Mouse (Mus musculus) left cerebral cortex, postnatal 14 days (tissue): ENCODE measurements at regions not wholly inside any gene's neighbourhood (a gene's known extent, or its start where the extent isn't known, plus 50 kb on each side); places are given as distances from the start of the nearest gene placed in this dataset.
A peak's percentile ranks its signal among the peaks of the same experiment; 100 is the strongest.
"Not testable (repeated sequence)": the region's sequence is repeated elsewhere in the genome, so short reads cannot be mapped to it uniquely, and the experiment has no call there.

Experiments used
- DNase-seq, 2 experiments: peaks; one replicate each; pipeline ENCODE4 v3.0.0; 2021 to 2022; ENCODE audit warnings: low spot score in 2 of 2, mixed read lengths in 1 of 2
- intact Hi-C: fragments of 180-260 bp; cut with DNase I; formaldehyde crosslinking; loops from one replicate; pipeline ENCODE4 v1.15.1; 2025

DNA sequence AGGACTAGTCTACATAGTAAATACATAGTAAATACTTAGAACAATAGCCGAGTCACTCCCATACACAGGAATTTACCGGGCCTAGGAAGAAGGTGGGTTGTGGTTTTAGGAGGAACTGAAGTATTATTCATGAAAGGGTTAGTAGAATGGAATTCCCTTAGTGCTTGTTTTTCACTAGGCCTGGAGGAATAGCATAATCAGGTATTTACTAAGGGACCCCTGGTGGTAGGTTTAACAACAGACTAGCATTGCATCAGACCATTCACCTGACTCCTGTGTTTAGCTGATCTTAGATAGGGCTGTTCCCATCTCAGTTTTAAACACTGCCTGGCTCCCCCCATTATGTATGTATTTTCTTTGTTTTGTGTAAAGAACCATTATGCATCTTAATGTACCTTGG, 339.0 kb downstream of the Dync2h1 start:
- DNase-seq, intact Hi-C loops: not testable (repeated sequence)

DNA sequence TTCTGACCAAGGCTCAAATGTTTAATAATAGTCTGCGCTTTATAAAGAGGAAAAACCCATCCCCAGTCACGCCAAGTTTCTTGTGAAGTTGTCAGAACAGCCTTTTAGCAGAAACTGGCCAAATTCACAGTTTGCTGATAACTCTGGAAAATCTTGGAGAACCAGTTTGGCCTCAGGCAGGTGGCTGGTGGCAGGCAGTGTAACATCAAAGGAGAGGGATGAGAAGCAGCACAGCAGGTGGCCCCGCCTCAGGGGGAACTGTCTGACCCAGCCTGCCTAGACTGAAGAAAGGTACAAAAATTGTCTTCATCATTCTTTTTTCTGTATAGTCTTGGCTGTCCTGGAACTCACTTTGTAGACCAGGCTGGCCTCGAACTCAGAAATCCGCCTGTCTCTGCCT, 349.3 kb downstream of the Dync2h1 start:
- DNase-seq, intact Hi-C loops: not testable (repeated sequence)

DNA sequence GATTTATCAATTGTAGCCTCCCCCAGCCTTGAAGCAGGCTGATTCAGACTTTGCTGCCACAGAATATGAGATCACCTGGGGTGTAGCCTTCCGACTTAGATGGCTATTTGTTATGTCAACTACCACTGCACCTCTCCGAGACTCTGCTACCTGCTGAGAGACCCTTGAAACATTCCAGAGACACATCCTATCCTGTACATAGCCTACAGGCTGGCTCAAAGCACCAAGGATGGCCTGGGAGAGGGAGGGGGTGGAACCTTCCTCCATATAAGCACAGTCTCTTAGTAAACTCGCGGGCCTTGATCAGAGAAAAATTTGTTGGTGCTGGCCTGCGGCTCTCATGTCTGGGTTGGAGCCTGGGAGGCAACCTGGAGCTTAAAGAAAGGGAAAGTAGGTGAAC, 349.8 kb downstream of the Dync2h1 start:
- intact Hi-C loops: no loop called here
- DNase-seq: no peak

DNA sequence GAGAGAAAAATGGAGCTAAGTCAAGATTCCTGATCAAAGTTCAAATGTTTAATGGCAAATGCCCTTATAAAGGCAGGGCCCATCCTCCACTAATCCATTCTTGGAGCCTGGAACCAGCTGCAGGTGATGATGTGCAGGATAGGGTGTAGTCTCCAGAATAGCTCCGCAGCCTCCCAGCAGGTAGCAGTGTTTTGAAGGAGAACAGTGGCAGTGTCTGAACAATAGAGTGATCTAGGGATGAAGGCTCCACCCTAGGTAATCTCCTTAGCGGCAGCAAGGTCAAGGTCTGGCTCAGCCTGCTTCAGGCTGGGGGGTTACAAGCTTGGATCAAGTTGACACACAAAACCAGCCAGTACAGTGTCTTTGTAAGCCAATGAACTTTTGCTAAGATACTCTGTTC, 351.4 kb downstream of the Dync2h1 start:
- intact Hi-C loops: no loop called here
- DNase-seq: no peak

DNA sequence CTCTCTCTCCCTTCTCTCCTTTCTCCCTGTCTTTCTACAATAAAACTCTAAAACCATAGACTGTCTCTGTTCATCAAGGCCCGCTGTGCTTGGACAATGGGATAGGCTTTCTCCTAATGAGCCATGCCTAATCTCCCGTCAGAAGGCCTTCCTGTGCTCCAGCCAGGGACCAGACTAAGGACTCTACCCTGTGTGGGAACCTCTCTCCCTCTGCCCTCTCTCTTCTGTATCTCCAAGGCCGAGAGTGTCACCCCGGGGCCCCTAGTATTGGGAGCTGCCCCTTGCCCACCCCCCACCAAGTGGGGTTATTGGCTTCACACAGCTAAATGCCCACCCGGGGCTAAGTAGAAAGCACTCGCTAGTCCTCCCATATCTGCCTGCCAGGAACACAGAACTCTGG, 352.6 kb downstream of the Dync2h1 start:
- intact Hi-C loops, DNase-seq: not testable (repeated sequence)

DNA sequence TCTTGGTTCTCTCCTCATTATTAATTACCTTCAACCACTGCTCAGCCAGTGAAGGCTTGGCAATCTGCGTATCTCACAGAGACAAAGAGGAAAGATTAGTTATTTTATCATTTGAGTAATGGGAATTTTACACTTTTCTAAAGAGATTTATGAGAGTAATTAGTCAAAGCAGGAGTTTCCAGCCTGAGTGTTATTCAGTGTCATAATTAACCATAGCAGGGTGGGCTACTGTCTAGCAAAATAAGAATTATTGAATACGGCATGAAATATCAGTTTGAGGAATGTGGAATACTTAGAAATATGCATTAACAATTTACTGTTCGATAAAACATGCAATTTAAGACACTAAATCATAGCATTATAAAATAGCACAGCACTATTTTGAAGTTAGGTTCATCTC, 357.7 kb downstream of the Dync2h1 start:
- intact Hi-C loops: no loop called here
- DNase-seq: no peak

DNA sequence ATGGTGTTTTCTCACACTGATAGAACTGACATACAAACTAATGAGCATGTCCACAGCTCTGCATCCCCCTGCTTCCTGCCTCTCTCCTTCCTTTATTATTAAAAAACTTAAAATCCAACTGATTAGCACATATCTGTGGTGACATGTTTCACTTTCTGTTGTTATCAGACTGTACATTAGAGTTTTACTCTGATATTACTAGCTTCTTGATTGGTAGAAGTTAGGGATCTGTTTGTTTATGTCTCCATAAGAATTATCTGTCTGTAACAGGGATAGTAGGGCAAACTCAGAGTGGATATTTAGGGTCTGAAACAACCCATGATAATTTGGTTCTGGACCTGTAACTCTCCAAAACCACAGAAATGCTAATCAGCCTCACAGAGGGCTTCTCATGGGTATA, 358.6 kb downstream of the Dync2h1 start:
- DNase-seq: no peak
- intact Hi-C loops: no loop called here

DNA sequence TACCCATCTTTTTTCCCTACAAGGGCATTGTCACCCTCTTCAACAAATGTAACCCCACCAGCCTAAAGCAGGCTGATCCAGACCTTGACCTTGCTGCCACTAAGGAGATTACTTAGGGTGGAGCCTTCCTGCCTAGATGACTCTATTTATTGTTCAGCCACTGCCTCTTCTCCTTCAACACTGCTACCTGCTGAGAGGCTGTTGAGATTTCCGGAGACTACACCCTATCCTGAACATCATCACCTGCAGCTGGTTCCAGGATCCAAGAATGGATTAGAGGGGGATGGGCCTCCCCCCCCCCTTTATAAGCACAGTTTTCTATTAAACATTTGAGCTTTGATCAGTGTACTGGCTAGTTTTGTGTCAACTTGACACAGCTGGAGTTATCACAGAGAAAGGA, 360.3 kb downstream of the Dync2h1 start:
- DNase-seq, intact Hi-C loops: not testable (repeated sequence)

DNA sequence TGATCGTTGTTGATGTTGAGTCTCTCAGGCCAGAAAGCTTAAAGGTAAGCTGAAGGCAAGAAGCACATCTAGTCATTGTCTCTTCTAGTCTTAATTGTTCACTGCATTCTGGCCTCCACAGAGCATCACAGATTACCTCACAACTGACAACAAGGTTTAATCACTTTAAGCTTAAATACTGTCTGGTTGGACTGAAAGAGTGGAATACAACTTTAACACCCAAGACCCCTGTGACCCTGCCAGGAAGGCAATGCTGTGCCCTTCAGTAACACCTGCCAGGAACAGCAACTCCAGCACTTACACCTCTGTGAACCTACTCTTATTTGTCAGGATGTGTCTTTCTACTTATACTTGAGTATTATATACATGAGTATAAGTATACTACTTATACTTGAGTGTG, 360.7 kb downstream of the Dync2h1 start:
- DNase-seq: no peak
- intact Hi-C loops: no loop called here

DNA sequence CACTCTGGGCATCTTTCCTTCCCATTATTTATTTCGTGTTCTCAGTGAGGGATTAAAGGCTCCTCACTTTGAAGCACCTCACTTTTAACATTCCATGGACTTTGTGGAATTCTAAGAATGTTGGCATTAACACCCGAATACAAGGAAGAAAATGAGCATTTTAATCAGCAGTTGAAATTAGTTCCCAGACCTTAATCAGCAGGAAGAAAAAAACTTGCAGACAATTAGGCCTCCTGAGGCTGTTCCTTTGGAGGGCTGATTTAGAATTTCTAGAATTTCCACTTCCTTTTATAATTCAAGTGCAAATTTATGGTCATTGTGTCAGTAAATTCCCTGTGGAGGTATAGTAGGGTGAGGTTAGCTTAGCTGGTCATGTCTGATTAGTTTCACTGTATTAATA, 407.6 kb downstream of the Dync2h1 start:
- intact Hi-C loops: no loop called here

DNA sequence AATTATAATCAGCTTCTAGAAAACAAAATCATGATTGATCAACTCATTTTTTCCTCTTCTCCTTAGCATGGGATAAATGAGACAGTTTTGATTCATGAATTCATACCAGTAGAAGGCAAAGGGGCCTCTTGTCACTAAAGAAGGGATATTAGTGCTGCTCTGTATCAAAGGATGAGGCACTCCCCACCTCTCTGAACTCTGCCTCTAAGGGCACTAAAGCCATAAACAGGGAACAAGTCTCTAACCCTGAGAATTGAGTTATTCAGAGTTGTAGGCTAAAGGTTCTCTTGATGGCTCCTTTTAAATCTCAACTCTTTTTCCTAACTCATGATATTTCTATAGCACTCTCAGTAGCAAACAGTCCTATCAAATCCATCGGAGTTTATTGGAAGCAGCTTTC, 442.8 kb downstream of the Dync2h1 start:
- DNase-seq: no peak
- intact Hi-C loops: no loop called here

More for the DNA sequence above, 407.6 kb downstream of the Dync2h1 start:
- DNase-seq: no peak

DNA sequence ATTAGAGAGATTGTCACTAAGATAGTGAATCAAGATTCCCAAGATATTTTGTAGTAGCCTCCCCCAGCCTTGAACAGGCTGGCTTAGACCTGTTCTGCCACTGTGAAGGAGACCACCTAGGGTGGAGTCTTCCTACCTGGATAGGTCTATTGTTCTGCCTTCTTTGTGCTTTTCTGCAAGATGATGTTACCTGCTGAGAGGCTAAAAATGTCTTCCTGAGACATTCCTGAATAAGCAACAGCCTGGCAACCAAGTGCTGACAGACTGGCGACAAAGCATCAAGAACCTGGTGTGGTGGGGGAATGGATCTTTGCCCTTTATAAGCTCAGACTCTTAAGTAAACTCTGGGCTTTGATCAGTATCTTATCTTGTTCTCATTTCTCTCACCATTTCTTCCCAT, 447.8 kb downstream of the Dync2h1 start:
- DNase-seq: no peak
- intact Hi-C loops: no loop called here

DNA sequence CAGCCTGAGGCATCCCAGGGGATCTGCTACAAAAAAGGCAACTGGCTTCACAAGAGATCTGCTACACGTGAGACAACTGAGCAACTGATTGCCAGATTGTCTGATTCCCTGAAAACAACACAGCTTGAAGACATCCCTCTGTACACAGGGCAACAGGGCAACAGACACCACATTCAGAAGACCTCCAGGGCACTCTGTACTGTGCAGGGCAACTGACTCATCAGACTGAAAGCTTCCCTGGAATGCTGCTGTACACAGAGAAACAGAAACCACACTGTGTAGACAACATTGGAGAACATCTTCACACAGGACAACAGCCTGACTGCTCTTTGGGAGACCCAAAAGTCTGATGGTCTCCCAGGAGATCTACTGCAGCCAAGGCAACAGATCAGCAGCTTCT, 456.8 kb upstream of the Ddi1 start:
- no peak for DNase-seq
- intact Hi-C loops: no loop called here

DNA sequence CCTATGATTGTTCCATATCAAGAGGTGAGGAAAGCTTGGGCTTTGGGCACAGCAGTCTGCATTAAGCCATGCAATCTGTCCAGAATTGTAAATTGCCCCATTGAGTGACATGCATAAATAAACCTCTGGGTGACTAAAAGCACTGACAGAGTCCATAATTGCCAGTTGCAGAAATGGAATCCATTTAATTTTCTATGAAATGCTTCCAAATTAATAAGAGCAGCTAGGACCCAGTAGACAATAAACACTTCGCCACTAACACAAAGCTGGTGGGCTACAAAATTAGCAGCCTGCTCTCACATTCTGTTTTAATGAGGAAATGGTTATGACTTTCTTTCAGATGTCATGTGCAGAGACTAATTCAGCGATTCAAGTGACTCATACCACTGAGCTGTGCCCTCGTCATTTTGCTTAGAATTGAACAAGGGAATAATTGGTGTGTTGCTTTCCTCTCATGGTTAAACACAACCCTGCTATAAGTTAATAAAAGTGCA, 407.6 kb upstream of the Ddi1 start:
- no peak for DNase-seq
- intact Hi-C loops: no loop called here

DNA sequence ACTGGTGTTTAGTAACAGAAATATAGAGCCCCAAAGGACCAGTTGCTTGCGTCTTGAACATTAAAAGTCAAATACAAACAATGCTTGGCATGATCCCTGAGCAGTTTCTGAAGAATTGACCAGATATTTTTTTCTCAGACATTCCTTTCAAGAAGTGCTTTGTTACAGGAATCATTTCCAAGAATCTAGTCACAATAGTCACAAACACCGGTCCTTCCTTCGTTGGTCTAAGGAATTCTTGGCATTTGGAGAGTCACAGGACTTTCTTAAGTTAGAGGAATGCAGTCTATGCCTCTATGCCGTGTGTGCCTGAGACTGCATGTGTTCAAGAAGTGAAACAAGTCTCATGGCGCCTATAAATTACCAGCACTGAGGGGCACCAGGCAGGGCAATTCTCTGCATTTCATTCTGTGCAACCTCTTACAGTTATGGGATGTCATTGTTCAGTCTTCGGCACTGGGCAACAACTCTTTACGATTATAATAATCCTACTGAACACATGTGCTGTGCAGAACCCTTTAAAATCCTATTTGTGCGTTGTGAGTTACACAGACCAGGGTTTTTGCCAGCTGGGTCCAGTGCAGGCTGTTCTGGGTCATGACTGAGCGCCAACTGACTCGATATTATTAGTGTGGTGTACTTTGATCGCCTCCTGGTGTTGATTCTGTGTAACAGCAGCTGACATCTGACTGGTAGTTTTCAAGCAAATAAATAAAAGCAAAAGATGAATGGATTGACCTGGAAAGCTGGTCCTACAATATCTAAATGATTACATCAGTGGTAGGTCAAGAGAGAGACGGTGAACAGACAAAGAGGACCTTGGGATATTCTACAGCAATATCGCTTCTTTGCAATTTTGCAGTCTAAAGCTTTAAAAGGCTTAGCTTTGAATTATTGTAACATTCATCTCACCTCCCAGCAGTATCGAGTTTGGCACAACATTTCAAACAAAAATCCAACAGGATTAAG, 398.6 kb upstream of the Ddi1 start:
- intact Hi-C loops: no loop called here
- DNase-seq: peak; percentile 78

DNA sequence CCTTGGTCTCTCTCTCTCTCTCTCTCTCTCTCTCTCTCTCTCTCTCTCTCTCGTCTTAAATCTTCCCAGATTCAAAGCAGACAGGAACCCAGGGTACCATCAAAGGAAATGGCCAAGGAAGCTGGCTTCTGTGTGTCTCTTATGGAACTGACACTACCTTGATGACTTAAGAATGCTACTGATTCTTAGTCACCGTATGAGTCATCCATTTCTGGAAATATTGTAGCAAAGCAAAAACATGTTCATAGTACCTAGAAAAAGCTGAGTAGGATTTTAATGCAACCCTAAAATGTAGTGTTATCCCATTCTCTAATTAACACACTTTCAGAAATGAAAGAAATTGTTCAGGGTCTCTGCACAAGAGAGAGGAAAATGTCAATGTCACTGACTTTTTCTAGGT, 396.0 kb upstream of the Ddi1 start:
- DNase-seq: no peak
- intact Hi-C loops: no loop called here

DNA sequence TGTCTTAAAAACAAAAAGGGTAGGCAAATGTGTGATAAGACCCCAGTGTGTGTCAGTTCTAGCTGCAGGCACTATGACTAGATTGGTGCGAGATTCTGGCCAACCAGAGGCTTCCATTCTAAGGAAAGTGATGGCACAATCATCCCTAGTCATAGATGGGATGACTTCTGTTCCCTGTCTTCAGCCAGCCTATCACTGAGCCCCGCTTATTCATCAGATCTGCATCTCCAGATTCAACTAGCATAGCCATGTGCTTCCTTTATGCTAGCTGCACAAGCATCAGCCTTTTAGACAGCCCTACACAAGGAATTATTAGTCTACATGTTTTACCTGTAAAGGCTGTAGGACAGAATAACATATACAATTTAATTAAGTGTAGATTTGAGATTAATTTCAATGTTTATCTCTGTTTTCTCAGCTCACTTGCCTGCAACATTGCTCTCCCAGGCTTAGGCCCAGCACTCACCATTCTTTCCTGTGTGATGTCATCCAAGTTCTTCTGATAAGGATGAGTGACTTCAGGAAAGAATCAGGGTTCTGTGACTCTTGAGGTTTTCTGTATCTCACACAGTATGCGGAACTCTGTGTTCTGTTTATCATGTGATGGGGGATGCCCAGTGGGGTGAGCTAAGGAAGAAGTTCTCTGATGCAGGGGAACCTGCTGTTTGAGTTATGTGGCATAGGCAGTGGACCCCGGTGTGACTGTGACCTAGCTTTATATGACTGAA, 382.8 kb upstream of the Ddi1 start:
- intact Hi-C loops: no loop called here
- DNase-seq: no peak

DNA sequence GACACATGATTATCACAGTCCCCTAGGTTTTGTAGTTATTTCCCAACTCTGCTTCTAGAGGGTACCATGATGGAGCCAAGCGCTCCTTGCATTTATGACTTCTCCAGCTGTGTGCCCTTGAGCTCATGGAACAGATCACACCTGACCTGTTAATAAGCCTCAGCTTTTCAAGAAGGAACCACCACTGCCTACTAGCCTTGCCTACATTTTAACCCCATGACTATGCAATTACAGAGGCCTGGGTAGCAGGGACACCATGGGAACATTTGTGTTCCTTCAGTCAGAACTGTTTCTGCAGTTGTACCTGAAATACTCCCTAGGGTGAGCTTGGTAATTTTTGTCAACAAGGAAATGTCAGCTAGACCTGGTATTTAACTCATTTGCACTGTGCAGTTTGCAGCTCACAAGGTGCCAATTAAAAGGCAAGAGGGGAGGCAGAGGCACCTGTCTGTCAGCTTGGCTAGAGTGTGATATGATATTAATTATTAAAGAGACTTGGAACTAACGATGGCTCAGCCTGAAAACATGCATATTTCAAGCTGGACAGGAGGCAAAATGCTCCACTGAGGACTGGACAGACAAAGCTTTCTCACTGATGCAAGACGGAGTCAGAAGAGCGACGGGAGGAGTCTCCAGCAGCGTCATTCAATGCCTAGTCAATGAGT, 382.1 kb upstream of the Ddi1 start:
- intact Hi-C loops: no loop called here
- no peak for DNase-seq

DNA sequence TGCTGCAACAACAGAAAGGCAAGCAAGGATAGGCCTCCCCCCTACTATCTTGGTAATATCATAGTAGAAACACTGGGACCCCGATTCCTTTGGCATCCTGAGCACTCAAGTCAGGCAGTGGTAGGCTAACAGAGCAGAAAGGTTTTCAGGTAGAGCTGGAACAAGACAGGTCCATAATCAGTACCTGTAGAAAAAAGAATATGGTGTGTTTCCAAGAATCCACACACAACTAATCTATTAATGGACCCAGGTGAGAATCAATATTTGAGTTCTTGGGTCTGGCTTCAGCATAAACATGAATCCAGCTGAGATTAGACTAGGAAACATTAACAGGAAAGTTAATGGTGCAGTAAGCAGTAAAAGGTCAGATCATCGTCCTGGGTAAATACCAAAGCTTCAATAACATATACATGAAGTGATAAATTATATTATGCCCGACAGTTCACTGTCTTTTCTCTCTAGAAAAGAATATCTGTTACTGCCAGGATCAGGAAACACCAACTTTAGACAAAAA, 376.2 kb upstream of the Ddi1 start:
- intact Hi-C loops: no loop called here
- no peak for DNase-seq

DNA sequence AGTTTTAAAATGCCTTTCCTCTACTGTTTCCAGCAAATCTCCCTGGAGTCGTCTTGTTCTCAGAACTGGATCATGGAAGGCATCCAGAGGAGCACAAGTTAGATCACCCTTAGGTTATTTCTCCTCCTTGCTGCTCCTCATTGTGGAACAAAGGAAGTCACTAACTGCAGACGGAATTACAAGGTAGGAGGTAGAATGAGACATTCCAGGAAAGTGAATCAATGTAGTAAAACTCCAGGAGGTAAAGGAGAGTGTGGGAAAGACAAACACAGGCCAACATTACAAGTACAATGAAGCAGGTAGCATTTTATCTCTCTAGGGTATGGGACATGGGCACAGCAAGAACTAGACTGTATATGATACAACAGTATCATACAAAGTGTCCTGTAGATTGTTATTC, 375.7 kb upstream of the Ddi1 start:
- intact Hi-C loops: no loop called here
- no peak for DNase-seq
